Mouse (Mus musculus): ENCODE results near the gene Usp3. TPM values are rescaled to one million over a fixed set of nuclear protein-coding genes. Genes with fewer than 3 reads are reported as not detected.
A peak's percentile ranks its signal among the peaks of the same experiment; 100 is the strongest.

Usp3 gene
- total and polyA plus RNA-seq, 2 experiments from 2014 or later: 39.4 to 53.4 TPM

DNA sequence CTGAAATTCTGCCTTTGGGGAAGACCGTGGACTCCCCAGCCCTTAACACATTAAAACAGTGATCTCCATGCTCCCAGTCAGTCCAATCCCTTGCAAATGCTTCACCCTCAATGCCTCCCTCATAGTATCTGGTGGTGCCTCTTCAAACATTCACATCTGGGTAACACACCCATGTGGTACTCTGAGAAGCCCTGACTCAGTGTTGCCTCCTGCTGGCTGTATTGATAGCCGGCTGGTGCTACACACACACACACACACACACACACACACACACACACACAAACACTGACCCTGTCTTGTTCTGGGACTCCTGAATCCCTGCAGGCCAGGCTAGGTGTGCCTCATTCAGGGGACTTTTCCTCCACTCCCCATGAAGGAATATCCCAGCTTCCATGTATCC lies 24.9 kb upstream of the Usp3 start:
- Histone ChIP-seq H3K4me1 (ENCODE audit: control insufficient read depth, insufficient read depth) (peaks cover 14% of the 10 kb centered on the region), H3K27me3 (ENCODE audit: control insufficient read depth, insufficient read depth, low read length) (no peaks in the 10 kb centered on the region), H3K9ac (replicated peaks; ENCODE audit: low read depth, low read length) (no peak overlapping the region), H3K4me2 (ENCODE audit: low read depth, low read length) (no peak overlapping the region), H3K4me3 (ENCODE audit: low read depth, low read length) (no peak overlapping the region), H3K27ac (ENCODE audit: low read depth) (no peak overlapping the region), H3K9me3 (replicated peaks; ENCODE audit: control insufficient read depth, low read length) (no peaks in the 10 kb centered on the region), H3K36me3 (replicated peaks; ENCODE audit: control insufficient read depth, insufficient read depth, low read length) (no peaks in the 10 kb centered on the region)
- 88% methylated on average over 2 of the region's 2 CpGs for WGBS
- TF ChIP-seq CTCF (IDR thresholded peaks at IDR 0.05; ENCODE audit: low read depth) (no peak; the same call in 1 of the 2 replicates), EP300 (IDR thresholded peaks at IDR 0.05; ENCODE audit: low read depth) (no peak)
- no peak for DNase-seq (ENCODE audit: low spot score)
- ATAC-seq (ENCODE audit: insufficient read depth, low read depth): no peak

GRCm38 (mm10) chr9:66616858-66617257 lies 23.9 kb upstream of the Usp3 start:
- ATAC-seq (ENCODE audit: insufficient read depth, low read depth): no peak

DNA sequence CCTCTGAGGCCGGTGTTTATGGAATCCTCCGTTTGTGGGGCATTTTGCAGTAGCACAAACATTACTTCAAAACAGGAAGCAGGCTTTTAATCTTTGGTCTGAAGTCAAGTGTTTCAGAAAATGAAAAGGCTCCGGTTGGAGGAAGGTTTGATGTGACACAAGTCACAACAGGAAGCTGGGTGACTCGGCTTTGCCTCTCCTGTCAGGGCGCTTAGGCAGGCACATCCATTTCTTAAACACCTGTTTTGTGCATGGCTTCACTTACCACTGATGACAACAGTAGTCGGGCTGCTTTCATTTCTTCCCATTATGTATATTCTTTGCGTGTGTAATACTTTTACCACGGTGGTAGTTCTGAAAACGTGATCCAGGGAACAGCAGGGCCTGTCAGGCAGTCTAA lies 22.2 kb upstream of the Usp3 start:
- 47% methylated on average over 9 of the region's 9 CpGs for WGBS

More at GRCm38 (mm10) chr9:66616858-66617257, 23.9 kb upstream of the Usp3 start:
- Histone ChIP-seq H3K9me3 (replicated peaks; ENCODE audit: control insufficient read depth, low read length) (no peaks in the 10 kb centered on the region), H3K27me3 (ENCODE audit: control insufficient read depth, insufficient read depth, low read length) (no peaks in the 10 kb centered on the region), H3K27ac (ENCODE audit: low read depth) (no peak overlapping the region), H3K4me1 (ENCODE audit: control insufficient read depth, insufficient read depth) (peaks cover 14% of the 10 kb centered on the region), H3K4me2 (ENCODE audit: low read depth, low read length) (no peak overlapping the region), H3K36me3 (replicated peaks; ENCODE audit: control insufficient read depth, insufficient read depth, low read length) (no peaks in the 10 kb centered on the region), H3K9ac (replicated peaks; ENCODE audit: low read depth, low read length) (no peak overlapping the region), H3K4me3 (ENCODE audit: low read depth, low read length) (no peak overlapping the region)
- DNase-seq (ENCODE audit: low spot score): no peak
- TF ChIP-seq CTCF (IDR thresholded peaks at IDR 0.05; ENCODE audit: low read depth) (no peak), EP300 (IDR thresholded peaks at IDR 0.05; ENCODE audit: low read depth) (no peak)
- 34% methylated on average over 4 of the region's 4 CpGs for WGBS

DNA sequence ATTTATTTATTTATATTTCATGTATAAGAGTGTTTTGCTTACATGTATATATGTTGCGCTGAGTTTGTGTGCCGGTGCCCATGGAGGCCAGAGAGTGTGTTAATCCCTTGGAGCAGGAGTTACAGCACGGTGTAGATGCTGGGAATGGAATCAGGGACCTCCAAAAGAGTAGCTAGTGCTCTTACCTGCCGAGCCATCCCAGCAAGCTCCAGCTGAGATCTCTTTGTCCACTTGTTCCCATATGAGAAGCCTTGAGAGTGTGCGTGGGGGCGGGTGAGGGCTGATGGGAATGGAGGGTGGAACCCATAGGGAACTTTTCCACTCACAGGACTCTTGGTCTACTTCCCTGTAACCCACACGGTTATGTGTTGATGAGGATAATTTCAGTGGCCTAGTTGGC lies 21.6 kb upstream of the Usp3 start:
- Histone ChIP-seq H3K9ac (replicated peaks; ENCODE audit: low read depth, low read length) (no peak overlapping the region), H3K4me3 (ENCODE audit: low read depth, low read length) (no peak overlapping the region), H3K27ac (ENCODE audit: low read depth) (no peak overlapping the region), H3K9me3 (replicated peaks; ENCODE audit: control insufficient read depth, low read length) (no peaks in the 10 kb centered on the region), H3K4me1 (ENCODE audit: control insufficient read depth, insufficient read depth) (no peaks in the 10 kb centered on the region), H3K27me3 (ENCODE audit: control insufficient read depth, insufficient read depth, low read length) (no peaks in the 10 kb centered on the region), H3K4me2 (ENCODE audit: low read depth, low read length) (no peak overlapping the region), H3K36me3 (replicated peaks; ENCODE audit: control insufficient read depth, insufficient read depth, low read length) (no peaks in the 10 kb centered on the region)
- DNase-seq (ENCODE audit: low spot score) (no peak), ATAC-seq (ENCODE audit: insufficient read depth, low read depth) (no peak)
- TF ChIP-seq EP300 (IDR thresholded peaks at IDR 0.05; ENCODE audit: low read depth) (no peak), CTCF (IDR thresholded peaks at IDR 0.05; ENCODE audit: low read depth) (no peak)
- WGBS: 77% methylated on average over 7 of the region's 7 CpGs

More for the DNA sequence above, 22.2 kb upstream of the Usp3 start:
- TF ChIP-seq EP300 (IDR thresholded peaks at IDR 0.05; ENCODE audit: low read depth): no peak
- no peak for TF ChIP-seq CTCF (IDR thresholded peaks at IDR 0.05; ENCODE audit: low read depth)
- Histone ChIP-seq H3K4me1 (ENCODE audit: control insufficient read depth, insufficient read depth) (0 out of 2 replicates have a peak, but pooled peaks cover 5% of the 10 kb centered on the region), H3K4me3 (ENCODE audit: low read depth, low read length) (no peak overlapping the region), H3K4me2 (ENCODE audit: low read depth, low read length) (no peak overlapping the region; the same call in 1 of the 2 replicates), H3K9ac (replicated peaks; ENCODE audit: low read depth, low read length) (no peak overlapping the region), H3K9me3 (replicated peaks; ENCODE audit: control insufficient read depth, low read length) (no peaks in the 10 kb centered on the region), H3K27me3 (ENCODE audit: control insufficient read depth, insufficient read depth, low read length) (no peaks in the 10 kb centered on the region), H3K27ac (ENCODE audit: low read depth) (peak overlapping the region; percentile 60; the same call in 1 of the 2 replicates), H3K36me3 (replicated peaks; ENCODE audit: control insufficient read depth, insufficient read depth, low read length) (no peaks in the 10 kb centered on the region)
- DNase-seq (ENCODE audit: low spot score) (no peak), ATAC-seq (ENCODE audit: insufficient read depth, low read depth) (no peak)

DNA sequence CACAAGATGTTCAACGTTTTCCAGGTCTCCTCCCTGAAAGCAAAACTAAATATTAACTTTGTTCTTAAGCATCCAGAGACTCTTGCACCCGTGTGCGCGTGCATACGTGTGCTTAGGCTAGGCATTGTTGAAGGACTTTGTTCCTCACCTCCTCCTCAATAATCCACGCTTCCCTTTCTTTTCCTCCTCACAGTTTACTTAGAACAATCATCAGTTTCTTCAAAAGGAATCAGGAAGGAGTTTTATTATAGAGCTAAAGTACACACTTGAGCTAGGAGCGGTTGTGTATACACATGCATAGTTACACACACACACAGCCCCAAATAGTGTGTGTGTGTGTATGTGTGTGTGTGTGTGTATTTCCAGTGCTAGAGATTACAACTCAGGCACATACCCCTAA lies 20.7 kb upstream of the Usp3 start:
- no peaks in the 10 kb centered on the region for H3K9me3 ChIP-seq (replicated peaks; ENCODE audit: control insufficient read depth, low read length)
- H3K4me3 ChIP-seq (ENCODE audit: low read depth, low read length): no peak overlapping the region
- TF ChIP-seq CTCF (IDR thresholded peaks at IDR 0.05; ENCODE audit: low read depth) (no peak), EP300 (IDR thresholded peaks at IDR 0.05; ENCODE audit: low read depth) (no peak)
- H3K36me3 ChIP-seq (replicated peaks; ENCODE audit: control insufficient read depth, insufficient read depth, low read length): no peaks in the 10 kb centered on the region
- WGBS: 83% methylated on average over 7 of the region's 7 CpGs
- H3K4me1 ChIP-seq (ENCODE audit: control insufficient read depth, insufficient read depth): no peaks in the 10 kb centered on the region
- no peaks in the 10 kb centered on the region for H3K27me3 ChIP-seq (ENCODE audit: control insufficient read depth, insufficient read depth, low read length)
- H3K9ac ChIP-seq (replicated peaks; ENCODE audit: low read depth, low read length): no peak overlapping the region
- no peak overlapping the region for H3K4me2 ChIP-seq (ENCODE audit: low read depth, low read length)
- no peak overlapping the region for H3K27ac ChIP-seq (ENCODE audit: low read depth)
- no peak for DNase-seq (ENCODE audit: low spot score)
- ATAC-seq (ENCODE audit: insufficient read depth, low read depth): no peak

DNA sequence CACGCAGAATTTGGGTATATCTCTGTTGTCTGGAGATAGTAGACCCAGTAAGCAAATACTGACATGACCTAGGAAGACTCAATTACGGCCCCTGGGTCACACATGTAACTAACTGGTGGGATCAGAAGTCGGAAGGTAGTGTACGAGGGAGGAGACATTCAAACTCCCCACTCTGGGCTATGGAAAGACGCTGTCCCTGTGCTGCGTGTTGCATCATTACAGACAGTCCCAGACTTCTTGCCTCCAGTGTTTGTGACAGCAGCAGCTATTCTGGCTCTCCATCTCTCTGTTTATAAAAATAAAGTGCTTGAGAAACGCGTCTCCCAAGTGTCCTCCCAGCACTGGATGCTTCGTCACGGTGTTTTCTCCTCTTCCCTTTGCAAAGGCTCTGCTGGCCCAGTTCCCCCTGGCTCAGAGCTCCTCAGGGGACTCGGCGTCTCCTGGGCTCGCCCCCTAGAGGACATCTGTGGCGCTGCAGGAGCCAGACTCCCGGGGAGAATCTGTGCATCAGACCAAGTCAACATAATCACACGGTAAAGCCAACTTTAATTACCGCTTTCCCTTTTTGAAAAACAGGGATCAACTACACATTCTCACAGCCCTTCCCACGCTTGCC lies 18.6 kb upstream of the Usp3 start:
- DNase-seq (ENCODE audit: low spot score) (peak; percentile 74), ATAC-seq (ENCODE audit: insufficient read depth, low read depth) (peak; percentile 88)
- 17% methylated on average over 18 of the region's 18 CpGs for WGBS
- Histone ChIP-seq H3K4me3 (ENCODE audit: low read depth, low read length) (peak overlapping the region; percentile 21), H3K4me2 (ENCODE audit: low read depth, low read length) (peak overlapping the region; percentile 51), H3K27ac (ENCODE audit: low read depth) (no peak overlapping the region), H3K36me3 (replicated peaks; ENCODE audit: control insufficient read depth, insufficient read depth, low read length) (no peaks in the 10 kb centered on the region), H3K27me3 (ENCODE audit: control insufficient read depth, insufficient read depth, low read length) (0 out of 2 replicates have a peak, but pooled peaks cover 3% of the 10 kb centered on the region), H3K9me3 (replicated peaks; ENCODE audit: control insufficient read depth, low read length) (no peaks in the 10 kb centered on the region), H3K9ac (replicated peaks; ENCODE audit: low read depth, low read length) (no peak overlapping the region), H3K4me1 (ENCODE audit: control insufficient read depth, insufficient read depth) (no peaks in the 10 kb centered on the region)
- TF ChIP-seq CTCF (IDR thresholded peaks at IDR 0.05; ENCODE audit: low read depth) (peak; percentile 94), EP300 (IDR thresholded peaks at IDR 0.05; ENCODE audit: low read depth) (no peak)
